Mouse (Mus musculus) limb, embryonic 14.5 days (tissue): ENCODE results near the gene Opa1. TPM values are rescaled to one million over a fixed set of nuclear protein-coding genes. Genes with fewer than 3 reads are reported as not detected.

Experiments used
- ATAC-seq: fragments of 200-750 bp; cut with Nextera tagmentation; 2 replicates; pipeline ENCODE4 v1.8.0; 2017; ENCODE audit warnings: low read depth, moderate number of reproducible peaks, moderate TSS enrichment; ENCODE audit not compliant: low FRiP score
- DNase-seq: peaks from one replicate; pipeline ENCODE4 v3.0.0-alpha.2; 2015; ENCODE audit warnings: low spot score
- H3K27ac ChIP-seq: fragments of 300-500 bp; sonication (generic); replicated peaks from 2 replicates; pipeline ENCODE4 v1.5.1; 2014; ENCODE audit warnings: low read depth, mild to moderate bottlenecking, low read length, moderate library complexity, mixed read lengths
- H3K27me3 ChIP-seq: fragments of 300-500 bp; sonication (generic); 2 replicates; pipeline ENCODE4 v1.6.1; 2014; ENCODE audit warnings: low read length, mixed read lengths; ENCODE audit not compliant: control insufficient read depth, insufficient read depth
- H3K36me3 ChIP-seq: fragments of 300-500 bp; sonication (generic); 2 replicates; pipeline ENCODE4 v1.6.1; 2014; ENCODE audit warnings: mild to moderate bottlenecking, low read length, moderate library complexity, mixed read lengths; ENCODE audit not compliant: control insufficient read depth, insufficient read depth
- H3K4me1 ChIP-seq: fragments of 300-500 bp; sonication (generic); 2 replicates; pipeline ENCODE4 v1.6.1; 2014; ENCODE audit warnings: antibody characterized with exemption, low read length, mixed read lengths; ENCODE audit not compliant: control insufficient read depth, insufficient read depth
- H3K4me2 ChIP-seq: fragments of 300-500 bp; sonication (generic); replicated peaks from 2 replicates; pipeline ENCODE4 v1.6.1; 2014; ENCODE audit warnings: low read depth, mild to moderate bottlenecking, low read length, moderate library complexity; ENCODE audit not compliant: severe bottlenecking
- H3K4me3 ChIP-seq: fragments of 300-500 bp; sonication (generic); replicated peaks from 2 replicates; pipeline ENCODE4 v1.5.1; 2014; ENCODE audit warnings: low read length
- H3K9ac ChIP-seq: fragments of 300-500 bp; sonication (generic); 2 replicates; pipeline ENCODE4 v1.6.1; 2014; ENCODE audit warnings: mild to moderate bottlenecking, low read depth, low read length, moderate library complexity; ENCODE audit not compliant: severe bottlenecking
- H3K9me3 ChIP-seq: fragments of 300-500 bp; sonication (generic); 2 replicates; pipeline ENCODE4 v1.6.1; 2016; ENCODE audit warnings: low read length; ENCODE audit not compliant: control insufficient read depth
- POLR2A ChIP-seq: fragments of 200-500 bp; IDR thresholded peaks from 2 replicates; pipeline ENCODE4 v1.8.0; 2012; ENCODE audit warnings: inconsistent platforms, mild to moderate bottlenecking, moderate library complexity, borderline replicate concordance; ENCODE audit not compliant: insufficient read depth, insufficient read length; ENCODE audit errors: extremely low read depth
- WGBS: fragments of 180-500 bp; shearing (Covaris S2); extraction: QIAGEN DNeasy Blood & Tissue Kit; methylation state at CpG from one replicate; pipeline ENCODE4 v1.1.7; 2014; 5-methylcytosine and 5-hydroxymethylcytosine counted together
- polyA plus RNA-seq, 2 experiments: library from polyadenylated mRNA; depleted of rRNA in 1 of 2; stranded (reverse) in 1 of 2; unstranded in 1 of 2; fragments of >200 nt; fragmentation: Nextera tagmentation in 1 of 2; extraction: Ambion mirVana in 1 of 2; gene quantifications; 2 replicates each; pipeline versions ENCODE4 v1.2.1 to v1.2.3; 2012 to 2014

The Opa1 gene
- polyA plus RNA-seq, 2 experiments = 24.6 to 33.0 TPM

DNA sequence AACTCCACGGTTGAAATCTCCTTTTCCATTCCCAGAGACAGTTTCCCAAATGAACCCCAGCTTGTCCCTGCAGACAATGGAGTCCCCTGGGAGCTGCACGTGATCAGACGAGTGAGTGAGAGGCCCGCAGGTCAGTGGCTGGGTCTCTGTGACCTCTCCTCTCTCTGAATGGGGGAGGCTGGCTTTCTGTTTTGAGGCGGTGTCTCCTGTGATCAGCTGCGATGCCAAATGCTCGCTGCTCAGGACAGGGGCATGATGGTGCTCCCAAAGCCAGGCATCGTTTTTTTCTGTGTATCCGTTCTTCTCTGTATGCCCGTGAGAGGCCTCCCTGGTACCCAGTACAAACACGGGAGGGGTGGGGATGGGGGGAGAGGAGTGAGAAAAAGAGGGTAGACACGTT lies 104.4 kb downstream of the Opa1 start:
- no peaks in the 10 kb centered on the region for H3K9me3 ChIP-seq
- H3K4me2 ChIP-seq = no peak overlapping the region
- H3K4me3 ChIP-seq = no peak overlapping the region
- H3K27ac ChIP-seq = no peak overlapping the region
- no peak for DNase-seq
- H3K9ac ChIP-seq = no peak overlapping the region
- peaks cover 9% of the 10 kb centered on the region for H3K4me1 ChIP-seq
- no peak for TF ChIP-seq POLR2A
- no peak for ATAC-seq
- no peaks in the 10 kb centered on the region for H3K27me3 ChIP-seq
- WGBS = 20% methylated on average over 12 of the region's 12 CpGs
- H3K36me3 ChIP-seq = no peaks in the 10 kb centered on the region

DNA sequence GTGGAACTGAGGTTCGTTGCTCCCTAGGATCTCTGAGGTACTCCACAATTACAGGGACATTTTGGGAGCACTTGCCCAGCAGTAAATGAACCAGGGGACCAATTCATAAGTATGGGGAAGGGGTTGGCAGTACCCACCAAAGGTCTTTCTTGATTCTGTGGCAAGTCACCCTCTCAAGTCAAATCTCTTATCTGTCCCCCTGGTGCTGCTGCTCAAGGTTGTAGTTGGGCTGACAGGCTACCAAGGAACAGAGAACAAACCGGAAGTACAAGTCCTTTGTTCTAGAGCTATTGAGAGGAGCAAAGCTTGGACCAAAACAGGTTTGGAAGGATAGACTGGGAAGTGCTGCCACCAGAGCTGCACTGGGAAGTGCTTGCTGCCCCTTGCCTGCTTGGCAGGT lies 105.0 kb downstream of the Opa1 start:
- Histone ChIP-seq H3K4me1 (peaks cover 9% of the 10 kb centered on the region), H3K9me3 (no peaks in the 10 kb centered on the region), H3K36me3 (no peaks in the 10 kb centered on the region), H3K4me2 (no peak overlapping the region), H3K9ac (no peak overlapping the region), H3K27ac (no peak overlapping the region), H3K4me3 (no peak overlapping the region), H3K27me3 (no peaks in the 10 kb centered on the region)
- no peak for DNase-seq
- 73% methylated on average over 2 of the region's 2 CpGs for WGBS
- no peak for ATAC-seq
- no peak for TF ChIP-seq POLR2A

GRCm38 (mm10) chr16:29684641-29685040 lies 105.5 kb downstream of the Opa1 start:
- Histone ChIP-seq H3K27me3 (no peaks in the 10 kb centered on the region), H3K4me2 (no peak overlapping the region), H3K36me3 (no peaks in the 10 kb centered on the region), H3K4me3 (no peak overlapping the region), H3K27ac (no peak overlapping the region), H3K9ac (no peak overlapping the region), H3K9me3 (no peaks in the 10 kb centered on the region), H3K4me1 (peaks cover 9% of the 10 kb centered on the region)
- ATAC-seq (no peak), DNase-seq (no peak)
- 90% methylated on average over 2 of the region's 2 CpGs for WGBS
- no peak for TF ChIP-seq POLR2A

- Histone ChIP-seq H3K9ac (no peak overlapping the region), H3K27ac (no peak overlapping the region), H3K4me2 (no peak overlapping the region), H3K27me3 (no peaks in the 10 kb centered on the region), H3K9me3 (no peaks in the 10 kb centered on the region), H3K36me3 (no peaks in the 10 kb centered on the region), H3K4me3 (no peak overlapping the region), H3K4me1 (peaks cover 9% of the 10 kb centered on the region)
- WGBS = 78% methylated on average over 6 of the region's 6 CpGs
- DNase-seq = no peak
- ATAC-seq = no peak
- no peak for TF ChIP-seq POLR2A
These were observed 107.0 kb downstream of the Opa1 start for GRCm38 (mm10) chr16:29686141-29686540.

GRCm38 (mm10) chr16:29687987-29688885 lies 109.1 kb downstream of the Opa1 start:
- Histone ChIP-seq H3K9ac (no peak overlapping the region), H3K36me3 (no peaks in the 10 kb centered on the region), H3K4me3 (no peak overlapping the region), H3K27me3 (no peaks in the 10 kb centered on the region), H3K9me3 (no peaks in the 10 kb centered on the region), H3K4me2 (no peak overlapping the region), H3K4me1 (peaks cover 4% of the 10 kb centered on the region), H3K27ac (no peak overlapping the region)
- ATAC-seq = no peak
- DNase-seq = no peak
- no peak for TF ChIP-seq POLR2A
- 34% methylated on average over 17 of the region's 17 CpGs for WGBS
